Mouse (Mus musculus): Measurements from ENCODE around the gene Tanc1. TPM values are rescaled to one million over a fixed set of nuclear protein-coding genes. Genes with fewer than 3 reads are reported as not detected.

Tanc1 gene
- polyA plus RNA-seq, 1 experiment: 5.2 TPM

DNA sequence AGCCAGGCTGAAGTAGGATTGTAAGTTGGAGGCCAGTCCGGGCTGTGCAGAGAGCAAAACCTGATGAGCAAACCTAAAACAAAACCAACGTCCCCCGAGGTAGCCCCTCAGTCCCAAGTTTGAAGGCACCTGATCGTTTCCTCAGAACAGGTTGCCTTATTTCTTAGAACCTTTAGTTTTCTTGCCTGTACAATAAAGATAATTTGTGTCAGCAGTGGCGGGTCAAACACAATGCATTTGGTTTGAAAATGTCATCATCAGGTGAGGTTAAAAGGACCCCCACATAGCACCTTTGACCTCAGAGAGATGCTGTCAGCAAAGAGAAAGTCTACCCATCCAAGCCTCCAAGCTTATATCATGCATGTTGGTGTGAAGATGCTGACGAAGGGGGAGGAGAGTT, 98.9 kb downstream of the Tanc1 start:
- 90% methylated on average over 6 of the region's 6 CpGs for WGBS
- DNase-seq (ENCODE audit: low read depth, low spot score): no peak

DNA sequence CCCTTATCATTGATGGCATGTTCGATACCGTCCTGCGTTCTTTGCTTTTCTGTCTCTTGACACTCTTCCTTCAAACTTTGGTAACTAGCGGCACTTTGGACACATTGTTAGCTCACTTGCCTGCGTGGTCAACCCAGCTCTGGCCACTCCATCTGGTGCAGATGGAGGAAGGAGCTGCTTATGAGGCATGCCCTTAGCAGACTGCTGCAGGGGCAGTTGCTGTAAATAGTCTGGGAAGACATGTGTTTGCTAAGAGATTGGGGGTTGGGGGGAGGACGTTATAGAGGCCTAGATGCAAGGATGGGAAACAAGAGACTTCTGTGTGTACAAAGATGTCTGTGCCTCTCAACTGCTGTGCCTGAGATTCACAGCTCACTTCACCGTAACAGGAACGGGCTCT, 100.2 kb downstream of the Tanc1 start:
- WGBS: 85% methylated on average over 8 of the region's 8 CpGs

DNA sequence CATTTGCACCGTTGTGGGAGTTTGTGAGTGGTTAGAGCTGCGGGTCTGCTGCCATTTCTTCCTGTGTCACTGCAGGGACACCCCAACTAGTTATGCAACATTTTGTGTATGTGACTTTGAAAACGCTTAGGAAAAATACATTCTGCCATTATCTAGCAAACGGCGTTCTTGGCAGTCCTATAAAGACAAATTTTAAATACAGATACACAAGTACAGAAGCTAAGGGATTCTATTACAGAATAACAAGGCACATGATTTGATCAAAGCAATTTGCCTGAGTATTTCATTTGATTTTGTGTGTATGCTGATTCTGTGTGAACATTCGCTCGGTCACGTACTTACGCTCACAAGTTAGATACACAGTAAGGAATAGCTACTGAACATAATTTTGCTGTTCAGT, 100.6 kb downstream of the Tanc1 start:
- DNase-seq (ENCODE audit: low read depth, low spot score): no peak
- 83% methylated on average over 9 of the region's 9 CpGs for WGBS

More for the DNA sequence above, 100.2 kb downstream of the Tanc1 start:
- DNase-seq (ENCODE audit: low read depth, low spot score): no peak

DNA sequence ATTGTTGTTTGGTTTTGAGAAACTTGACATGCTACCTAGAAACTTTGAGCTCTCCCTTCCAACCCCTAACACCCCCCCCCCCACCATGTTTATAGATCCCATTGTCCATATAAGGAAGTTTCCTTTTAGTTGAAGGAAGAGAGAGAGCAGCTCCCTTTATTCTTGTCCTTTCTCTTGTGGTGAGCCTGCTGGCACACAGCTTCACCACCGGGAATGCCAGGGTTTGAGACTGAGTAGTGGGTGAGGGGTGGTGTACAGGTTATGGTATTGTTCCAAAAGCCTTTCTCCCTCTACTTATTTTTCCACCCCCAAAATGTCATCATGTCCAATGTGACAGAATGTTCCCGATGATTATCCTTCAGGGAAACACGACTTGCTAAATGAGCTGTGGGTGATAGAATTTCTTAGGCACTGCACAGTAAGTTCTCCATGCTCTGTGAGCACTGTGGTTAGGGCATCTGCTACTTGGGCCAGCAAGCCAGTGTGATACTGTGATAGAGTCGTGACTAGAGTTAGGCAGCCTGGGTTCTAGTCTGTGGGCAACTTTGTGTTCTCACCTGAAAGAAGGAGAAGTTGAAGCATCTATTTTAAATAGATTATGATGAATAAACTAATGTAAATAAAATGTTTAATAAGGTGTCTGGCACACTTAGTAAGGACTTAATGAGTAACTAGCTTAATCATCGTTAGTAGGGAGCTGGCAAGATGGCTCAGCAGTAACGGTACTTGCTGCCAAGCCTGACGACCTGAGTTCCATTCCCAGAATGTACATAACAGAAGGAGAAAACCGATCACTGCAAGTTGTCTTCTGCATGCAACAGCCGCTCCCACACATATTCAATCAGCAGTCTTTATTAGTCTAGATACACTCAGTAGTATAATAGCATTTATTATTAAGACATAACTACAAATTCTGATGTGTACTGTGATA, 102.0 kb downstream of the Tanc1 start:
- no peak for DNase-seq (ENCODE audit: low read depth, low spot score)
- WGBS: 59% methylated on average over 9 of the region's 9 CpGs

DNA sequence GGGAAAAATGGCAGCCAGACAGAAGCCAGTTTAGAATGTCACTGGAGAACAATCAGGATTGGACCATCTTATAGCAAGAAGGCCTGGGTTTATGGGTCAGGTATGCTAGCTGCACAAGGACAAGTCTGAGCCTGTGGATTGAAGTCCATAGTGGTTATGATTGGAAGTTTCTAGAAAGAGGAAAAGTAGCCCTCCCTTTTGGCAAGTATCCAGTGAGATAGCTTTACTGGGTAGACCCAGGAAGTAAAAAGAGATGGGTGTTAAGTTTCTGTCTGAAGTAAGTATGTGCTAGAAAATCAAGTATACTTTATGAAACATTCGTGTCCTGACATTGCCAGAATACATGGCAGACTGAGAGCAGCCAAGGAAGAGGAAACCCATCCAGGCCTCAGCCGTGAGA, 103.2 kb downstream of the Tanc1 start:
- 83% methylated on average over 2 of the region's 2 CpGs for WGBS
- DNase-seq (ENCODE audit: low read depth, low spot score): no peak

- no peak for DNase-seq (ENCODE audit: low read depth, low spot score)
- WGBS: 86% methylated on average over 3 of the region's 3 CpGs
Measured at GRCm38 (mm10) chr2:59716461-59716860, 104.6 kb downstream of the Tanc1 start.

- no peak for DNase-seq (ENCODE audit: low read depth, low spot score)
- WGBS: 43% methylated on average over 3 of the region's 3 CpGs
Measured at GRCm38 (mm10) chr2:59717746-59718294, 106.0 kb downstream of the Tanc1 start.

- 80% methylated on average over 24 of the region's 24 CpGs for WGBS
Measured at GRCm38 (mm10) chr2:59718601-59719416, 107.0 kb downstream of the Tanc1 start.

GRCm38 (mm10) chr2:59719831-59720230, 108.0 kb downstream of the Tanc1 start:
- WGBS: 63% methylated on average over 4 of the region's 4 CpGs
- no peak for DNase-seq (ENCODE audit: low read depth, low spot score)

More at GRCm38 (mm10) chr2:59718601-59719416, 107.0 kb downstream of the Tanc1 start:
- no peak for DNase-seq (ENCODE audit: low read depth, low spot score)

DNA sequence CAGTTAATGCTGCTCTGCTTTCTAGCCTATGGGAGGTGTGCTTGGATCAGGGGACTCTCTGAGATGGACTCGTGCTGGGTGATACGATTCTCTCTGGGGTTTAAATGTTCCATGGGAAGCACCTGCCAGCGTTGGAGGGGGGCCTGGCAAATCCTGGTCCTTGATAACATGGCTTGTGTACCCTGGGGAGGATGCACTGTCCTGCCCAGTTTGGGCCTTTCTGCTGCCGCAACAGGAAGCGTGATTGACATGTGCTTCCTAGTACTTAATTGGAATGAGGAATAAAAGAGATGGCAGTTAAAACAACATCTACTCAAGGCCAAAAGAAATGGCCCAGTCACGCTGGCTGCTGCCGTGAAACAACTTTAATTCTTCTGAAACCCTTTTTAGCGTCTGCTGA, 109.3 kb downstream of the Tanc1 start:
- no peak for DNase-seq (ENCODE audit: low read depth, low spot score)
- 60% methylated on average over 8 of the region's 8 CpGs for WGBS

GRCm38 (mm10) chr2:59721758-59722157, 109.9 kb downstream of the Tanc1 start:
- 56% methylated on average over 5 of the region's 5 CpGs for whole genome bisulfite sequencing
- DNase-seq (ENCODE audit: low read depth, low spot score): no peak

DNA sequence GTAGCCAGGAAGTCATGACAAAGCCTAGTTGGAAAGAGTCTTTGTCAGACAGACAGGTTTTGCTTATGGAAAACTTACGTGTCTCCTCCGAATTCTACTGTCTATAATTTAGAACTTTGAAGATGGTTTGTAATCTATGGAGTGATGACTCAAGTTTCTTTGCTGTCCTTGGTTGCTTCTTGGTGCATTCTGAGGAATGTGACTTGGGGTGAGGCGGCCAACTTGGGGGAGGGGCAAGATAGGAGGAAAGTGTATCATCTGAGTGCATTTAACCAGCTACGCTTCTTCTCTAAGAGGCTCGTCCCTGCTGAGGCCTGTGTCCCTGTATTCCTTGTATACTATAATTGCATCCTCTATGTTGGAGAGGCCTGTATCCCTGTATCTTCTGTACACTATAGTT, 111.5 kb downstream of the Tanc1 start:
- 88% methylated on average over 5 of the region's 5 CpGs for WGBS
- no peak for DNase-seq (ENCODE audit: low read depth, low spot score)

- no peak for DNase-seq (ENCODE audit: low read depth, low spot score)
- WGBS: 83% methylated on average over 14 of the region's 14 CpGs
Measured at GRCm38 (mm10) chr2:59725518-59726185, 113.8 kb downstream of the Tanc1 start.

GRCm38 (mm10) chr2:59731831-59732230, 120.0 kb downstream of the Tanc1 start:
- no peak for DNase-seq (ENCODE audit: low read depth, low spot score)
- 88% methylated on average over 3 of the region's 3 CpGs for WGBS

DNA sequence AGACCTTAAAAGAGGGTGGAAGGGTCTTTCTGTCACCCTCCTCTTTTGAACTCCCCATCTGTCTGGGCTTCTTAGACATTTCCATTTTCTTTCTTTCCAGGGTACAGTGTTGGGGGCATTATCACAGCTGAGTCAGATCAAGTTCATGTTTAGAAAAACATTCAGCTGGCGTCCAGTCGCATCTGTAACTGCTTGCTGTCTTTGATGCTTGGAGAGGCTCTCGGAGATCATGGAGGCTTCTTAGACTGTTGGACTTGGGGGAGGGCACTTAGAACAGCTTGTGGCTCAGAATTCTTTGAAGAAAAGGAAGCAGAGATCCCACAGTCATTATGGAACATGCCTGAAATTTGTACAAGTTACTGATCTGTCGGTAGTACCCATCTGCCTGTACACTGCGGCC, 121.6 kb downstream of the Tanc1 start:
- 78% methylated on average over 5 of the region's 5 CpGs for WGBS
- no peak for DNase-seq (ENCODE audit: low read depth, low spot score)

DNA sequence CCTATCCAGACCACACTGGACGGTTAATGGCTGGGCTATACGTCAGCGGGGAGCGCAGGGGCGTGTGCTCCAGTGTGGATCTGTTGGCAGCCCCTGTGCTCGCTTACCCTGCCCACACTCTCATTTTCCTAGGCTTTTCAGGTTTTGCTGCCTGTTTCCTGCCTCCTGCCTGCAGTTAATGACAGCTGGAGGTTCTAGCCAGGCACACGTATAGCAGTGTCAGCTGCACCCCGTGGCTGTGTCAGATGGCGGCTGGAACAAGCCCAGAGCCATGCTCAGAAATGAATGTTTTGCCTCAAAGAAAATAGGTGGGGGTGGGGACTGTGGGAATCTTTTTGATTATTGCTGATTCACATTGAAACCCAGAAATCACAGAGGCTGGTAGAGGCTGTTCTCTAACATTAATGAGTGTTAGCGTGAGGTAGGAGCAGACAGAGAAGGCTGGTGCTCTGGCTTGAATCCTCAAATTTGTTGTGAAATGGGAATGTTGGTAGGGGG, 124.6 kb downstream of the Tanc1 start:
- DNase-seq (ENCODE audit: low read depth, low spot score): no peak
- WGBS: 85% methylated on average over 10 of the region's 10 CpGs

GRCm38 (mm10) chr2:59737368-59737767, 125.5 kb downstream of the Tanc1 start:
- no peak for DNase-seq (ENCODE audit: low read depth, low spot score)
- 93% methylated on average over 6 of the region's 6 CpGs for WGBS

DNA sequence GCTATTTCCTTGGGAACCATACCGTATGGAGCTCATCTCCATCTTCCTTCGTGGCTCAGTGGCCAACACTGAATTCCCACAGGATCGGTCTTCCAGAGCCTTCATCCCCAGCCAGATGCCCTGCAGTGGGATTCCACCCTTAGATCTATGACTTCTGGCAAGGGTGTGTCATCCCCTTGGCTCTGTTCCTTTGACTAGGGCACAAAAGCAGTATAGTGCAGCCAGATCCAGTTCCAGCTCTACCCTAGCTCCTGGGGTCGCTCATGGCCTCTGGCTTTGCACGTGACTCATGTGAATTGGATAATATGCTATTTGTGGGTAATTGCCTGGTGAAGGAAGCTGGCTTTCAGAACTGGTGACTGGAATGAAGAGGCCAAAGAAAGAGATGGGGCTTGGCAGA, 126.5 kb downstream of the Tanc1 start:
- 63% methylated on average over 5 of the region's 5 CpGs for WGBS
- DNase-seq (ENCODE audit: low read depth, low spot score): no peak

- WGBS: 84% methylated on average over 8 of the region's 8 CpGs
- DNase-seq (ENCODE audit: low read depth, low spot score): no peak
Measured at GRCm38 (mm10) chr2:59739036-59739435, 127.2 kb downstream of the Tanc1 start.

All from large intestine, adult 2 months (tissue).